Mouse (Mus musculus): ENCODE measurements around the gene Plekha3.

Gene Plekha3

DNA sequence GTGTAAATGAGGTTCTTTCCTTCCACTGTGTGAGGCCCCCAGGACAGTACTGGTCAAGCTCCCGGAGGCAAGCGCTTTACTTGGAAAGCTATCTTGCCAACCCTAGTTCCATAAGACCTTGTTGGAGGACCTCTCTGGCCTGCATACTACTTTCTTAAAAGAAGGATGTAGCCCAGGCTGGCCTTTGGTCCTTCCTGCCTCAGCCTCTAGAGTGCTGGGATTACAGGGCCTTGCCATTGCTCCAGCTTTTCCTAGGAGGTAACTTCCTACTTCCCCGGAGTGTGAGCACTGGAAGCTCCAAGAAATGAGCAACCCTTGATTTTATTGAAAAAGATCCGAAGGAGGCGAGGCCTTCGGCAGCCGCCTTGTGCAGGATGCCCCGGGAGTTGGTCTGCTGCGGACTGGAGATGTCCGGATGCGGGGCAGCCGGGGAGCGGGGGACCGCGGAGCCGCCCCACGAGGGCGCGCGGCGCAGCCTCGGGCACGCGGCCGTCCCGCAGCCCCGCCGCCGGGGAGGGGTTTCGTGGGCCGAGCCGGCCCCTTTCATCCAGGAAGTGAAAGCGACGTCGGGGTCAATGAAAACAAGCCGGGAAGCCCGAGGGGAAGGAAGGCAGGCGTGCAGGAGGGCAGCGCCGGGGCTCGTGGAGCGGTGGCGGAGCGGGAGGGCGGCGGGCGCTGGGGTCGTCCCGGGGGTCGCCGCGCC, at the start of gene Plekha3:
Gene Plekha3 (plus strand): TSS at position 557 of the 703 bp plus-strand sequence.
- in situ Hi-C loops (cut with MboI), result no loop called here

DNA sequence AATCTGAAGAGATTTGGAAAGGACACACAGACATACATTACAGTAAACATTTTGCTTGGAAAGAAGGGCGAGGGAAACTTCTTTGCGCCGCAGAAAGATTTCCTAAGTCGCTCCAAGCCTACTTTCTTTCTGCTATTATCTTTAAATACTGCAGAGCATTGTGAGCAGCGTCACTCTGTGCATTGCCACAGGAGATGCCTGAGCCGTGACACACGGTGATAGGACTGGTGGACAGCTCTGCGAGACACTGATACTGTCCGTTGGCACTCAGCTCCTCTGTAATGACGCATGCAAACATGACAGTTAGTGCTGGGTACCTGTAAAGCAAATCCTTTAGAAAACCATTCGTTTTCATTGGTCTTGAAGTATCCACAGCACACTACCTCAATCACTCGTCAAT, 44.8 kb upstream of the Plekha3 start:
- in situ Hi-C loops (cut with MboI), result loop anchor here (25.0 kb wide), 1 partner anchor 268 kb away; the partner anchor contains the start of genes Cyct and Rbm45

DNA sequence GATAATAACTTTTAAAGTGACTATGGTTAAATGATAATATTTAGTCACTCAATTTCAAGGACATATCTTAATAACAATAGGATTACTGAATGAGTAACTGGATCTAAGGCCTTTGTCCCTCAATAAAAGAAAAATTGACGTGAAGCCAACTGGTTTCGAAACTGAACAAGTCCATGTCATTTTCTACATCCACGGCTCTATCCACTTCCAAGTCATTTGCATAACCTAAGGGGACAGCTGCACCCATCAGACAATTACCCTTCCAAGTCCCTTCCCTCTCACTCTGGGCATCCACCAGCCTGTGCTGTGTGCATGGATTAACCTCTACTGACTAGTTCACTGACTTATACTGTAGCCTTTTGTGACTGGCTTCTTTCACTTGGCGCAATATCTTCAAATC, 43.5 kb upstream of the Plekha3 start:
- in situ Hi-C loops (cut with MboI), result loop anchor here (25.0 kb wide), 1 partner anchor 269 kb away; the partner anchor contains the start of genes Cyct and Rbm45

DNA sequence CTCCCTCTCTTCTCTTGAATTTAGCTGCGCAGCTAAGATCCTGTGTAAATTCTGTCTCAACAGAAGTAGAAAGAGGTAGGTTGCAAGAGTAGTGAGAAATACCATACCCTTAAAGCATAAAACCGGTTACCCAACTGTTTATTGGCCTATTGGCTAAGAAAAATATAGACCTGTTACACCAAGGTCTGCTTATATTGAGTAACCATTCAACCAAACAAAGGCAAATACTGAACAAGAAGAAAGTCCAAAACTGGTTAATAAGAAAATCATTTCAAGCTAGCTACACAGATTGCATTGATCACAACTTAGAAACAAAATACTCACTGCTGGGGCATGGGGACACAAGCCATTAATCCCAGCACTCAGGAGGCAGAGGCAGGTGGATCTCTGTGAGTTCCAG, 35.4 kb upstream of the Plekha3 start:
- in situ Hi-C loops (cut with MboI), result loop anchor here (25.0 kb wide), 1 partner anchor 277 kb away; the partner anchor contains the start of genes Cyct and Rbm45

DNA sequence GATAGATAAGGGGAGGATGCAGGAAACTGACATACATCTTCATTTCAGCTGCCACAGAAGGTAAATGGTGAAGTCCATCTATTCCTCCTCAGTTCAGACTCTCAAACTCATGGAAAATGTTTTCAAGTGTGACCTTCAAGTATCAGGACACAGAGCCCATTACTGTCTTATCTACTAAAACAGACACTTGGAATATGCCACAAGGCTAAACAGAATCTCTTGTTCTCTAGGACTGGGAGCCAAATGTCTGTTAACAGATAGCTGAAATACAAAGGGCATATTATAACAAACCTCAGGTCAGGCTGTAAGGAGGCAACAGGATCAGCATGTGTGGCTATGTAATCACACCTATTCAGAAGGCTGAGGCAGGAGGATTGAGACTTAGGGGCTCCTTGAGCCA, 31.3 kb upstream of the Plekha3 start:
- in situ Hi-C loops (cut with MboI), result loop anchor here (25.0 kb wide), 1 partner anchor 282 kb away; the partner anchor contains the start of genes Cyct and Rbm45

DNA sequence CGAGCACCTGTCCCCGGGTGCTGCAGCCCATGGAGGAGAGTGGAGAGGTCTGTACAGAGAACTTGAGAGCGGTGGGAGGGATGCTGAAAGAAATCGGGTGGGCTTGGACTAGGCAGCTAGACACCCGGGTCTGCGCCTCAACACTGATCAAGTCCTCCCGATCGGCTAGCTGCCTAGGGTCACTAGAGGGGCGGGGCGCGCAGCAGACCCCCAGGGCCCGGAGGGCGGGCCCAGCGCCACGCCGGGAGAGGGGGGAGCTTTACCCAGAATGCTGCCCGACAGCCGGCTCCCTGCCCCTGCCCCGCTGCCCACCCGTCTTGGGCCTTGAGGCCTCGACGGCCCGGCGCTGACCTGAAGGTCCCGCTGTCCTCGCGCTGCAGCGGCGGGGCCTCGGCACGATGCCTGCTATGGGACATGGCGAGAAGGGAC, 27.6 kb upstream of the Plekha3 start:
- in situ Hi-C loops (cut with MboI), result loop anchor here (25.0 kb wide), 1 partner anchor 285 kb away; the partner anchor contains the start of genes Cyct and Rbm45

DNA sequence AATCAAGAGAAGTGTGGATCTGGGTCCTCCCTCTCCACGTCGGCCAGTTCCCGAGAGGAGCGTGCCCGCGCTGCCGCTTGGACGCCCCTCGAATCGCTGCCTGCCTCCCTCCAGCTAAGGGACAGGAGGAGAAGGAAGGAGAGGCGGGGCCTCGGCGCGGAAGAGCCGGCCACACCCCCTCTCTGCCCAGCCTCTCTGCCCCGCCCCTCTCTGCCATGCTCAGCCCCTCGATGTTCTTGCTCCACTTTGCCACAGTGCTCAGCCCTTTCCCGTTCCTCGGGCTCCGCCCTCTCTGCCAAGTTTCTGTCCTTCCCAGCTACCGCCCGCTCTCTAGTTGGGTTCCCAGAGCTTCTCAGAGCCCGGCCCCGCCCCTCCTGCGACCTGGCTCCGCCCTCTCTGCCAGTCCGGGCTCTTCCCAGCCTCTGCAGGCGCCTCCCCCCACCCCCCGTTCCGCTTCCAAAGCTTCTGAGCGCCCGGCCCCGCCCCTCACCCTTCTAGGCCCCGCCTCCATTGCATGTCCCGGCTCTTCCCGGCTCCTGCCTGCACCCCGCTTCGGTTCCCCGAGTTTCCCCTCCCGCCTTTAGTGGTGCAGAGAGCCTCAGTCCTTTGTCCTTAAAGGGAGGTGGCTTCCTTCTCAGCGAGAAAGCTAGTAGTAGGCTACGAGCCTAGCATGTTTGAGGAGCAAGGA, 27.1 kb upstream of the Plekha3 start, which contains the start of the genes Prkra and Pjvk:
Gene Prkra (minus strand): TSS at position 133 of the 688 bp plus-strand sequence.
Gene Pjvk (plus strand): TSS at position 594 of the 688 bp plus-strand sequence.
- in situ Hi-C loops (cut with MboI), result loop anchor here (25.0 kb wide), 1 partner anchor 286 kb away; the partner anchor contains the start of genes Cyct and Rbm45

DNA sequence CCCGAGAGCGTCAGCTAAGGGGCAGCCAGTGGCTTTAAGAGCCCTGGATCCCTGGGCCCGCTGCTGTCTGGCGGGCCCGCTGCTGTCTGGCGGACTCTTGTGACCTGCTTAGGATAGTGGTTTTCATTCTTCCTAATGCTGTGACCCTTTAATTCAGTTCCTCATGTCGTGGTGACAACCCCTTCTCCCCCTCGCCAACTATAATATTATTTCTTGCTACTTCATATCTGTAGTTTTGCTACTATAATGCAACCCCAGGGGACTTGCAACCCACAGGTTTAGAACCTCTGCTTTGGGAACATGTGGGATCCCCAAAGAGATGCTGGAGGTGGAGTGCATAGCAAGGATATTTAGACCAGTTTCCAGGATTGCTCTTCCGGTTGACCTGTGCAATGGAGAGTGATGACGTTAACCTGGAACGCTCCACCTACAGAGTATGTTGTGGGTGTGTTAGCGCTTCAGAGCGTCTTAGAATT, 26.4 kb upstream of the Plekha3 start:
- in situ Hi-C loops (cut with MboI), result loop anchor here (25.0 kb wide), 1 partner anchor 286 kb away; the partner anchor contains the start of genes Cyct and Rbm45

DNA sequence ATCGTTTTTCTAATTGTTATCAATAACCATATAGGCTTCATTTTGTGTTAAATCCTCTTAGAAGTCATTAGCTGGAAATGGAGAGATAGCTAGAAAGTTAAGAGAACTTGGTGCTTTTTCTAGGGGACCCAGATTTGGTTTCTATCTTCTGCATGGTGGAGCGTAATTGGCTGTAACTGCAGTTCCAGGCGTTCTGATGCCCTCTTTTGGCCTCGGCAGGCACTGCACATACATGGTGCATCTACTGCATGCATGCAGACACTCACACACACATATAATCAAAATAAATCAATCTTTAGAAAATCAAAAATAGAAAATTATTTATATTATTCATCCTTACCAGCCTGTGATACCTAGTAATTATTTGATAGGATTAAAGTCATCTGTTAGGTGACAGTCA, 22.0 kb upstream of the Plekha3 start:
- in situ Hi-C loops (cut with MboI), result no loop called here

DNA sequence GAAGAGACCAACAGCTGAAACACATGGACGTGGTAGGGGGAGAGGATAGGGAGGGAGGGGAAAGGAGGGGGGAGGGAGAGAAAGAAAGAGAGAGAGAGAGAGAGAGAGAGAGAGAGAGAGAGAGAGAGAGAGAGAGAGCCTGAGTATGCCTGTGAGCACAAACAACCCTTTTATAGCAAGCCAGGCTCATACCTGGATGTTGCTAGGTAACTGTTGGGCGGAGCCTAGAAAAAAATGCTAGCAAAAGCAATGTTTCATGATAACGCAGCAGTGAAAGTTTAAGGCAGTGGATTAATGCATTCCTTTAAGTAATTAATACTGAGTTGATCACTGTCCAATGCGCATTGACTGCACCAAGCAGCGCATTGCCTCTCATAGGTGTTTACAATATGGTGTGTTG, 20.4 kb upstream of the Plekha3 start:
- in situ Hi-C loops (cut with MboI), result no loop called here

DNA sequence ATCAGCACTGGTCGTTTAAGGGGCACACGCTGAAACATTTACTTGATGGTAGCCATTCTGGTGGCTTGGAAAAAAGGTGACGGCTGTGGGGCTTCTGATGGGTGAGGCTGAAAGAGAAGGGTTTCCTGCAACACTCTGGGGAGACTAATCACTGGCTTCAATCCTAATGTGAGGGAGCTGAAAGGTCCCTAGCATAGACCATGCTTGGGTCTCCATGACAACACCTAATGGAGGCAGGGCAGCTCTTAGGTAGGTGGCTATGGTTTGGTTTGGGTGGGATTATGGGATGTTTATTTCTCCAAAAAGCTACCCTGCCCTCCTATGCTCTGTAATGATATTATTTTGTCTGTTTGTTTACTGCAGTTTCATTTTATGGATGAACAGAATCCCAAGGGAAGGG, 19.6 kb upstream of the Plekha3 start:
- in situ Hi-C loops (cut with MboI), result no loop called here

DNA sequence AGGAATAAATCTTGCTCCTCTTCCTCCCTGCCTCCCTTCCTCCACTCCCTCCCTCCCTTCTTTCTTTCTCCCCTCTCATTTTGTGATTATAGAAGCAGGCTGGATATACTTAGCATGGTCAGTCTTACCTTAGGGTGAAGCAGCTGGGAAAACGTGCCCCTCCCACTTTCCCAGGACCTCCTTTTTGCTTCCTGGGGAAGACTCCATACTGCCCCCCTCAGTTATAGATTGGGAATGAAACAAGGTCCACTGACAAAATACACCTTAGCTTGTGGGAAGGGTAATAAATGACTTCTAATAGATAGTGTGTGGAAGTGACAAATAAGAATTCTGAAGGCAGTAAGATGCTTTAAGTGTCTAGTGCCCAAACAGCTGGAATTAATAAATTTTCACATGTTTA, 19.1 kb upstream of the Plekha3 start:
- in situ Hi-C loops (cut with MboI), result no loop called here

DNA sequence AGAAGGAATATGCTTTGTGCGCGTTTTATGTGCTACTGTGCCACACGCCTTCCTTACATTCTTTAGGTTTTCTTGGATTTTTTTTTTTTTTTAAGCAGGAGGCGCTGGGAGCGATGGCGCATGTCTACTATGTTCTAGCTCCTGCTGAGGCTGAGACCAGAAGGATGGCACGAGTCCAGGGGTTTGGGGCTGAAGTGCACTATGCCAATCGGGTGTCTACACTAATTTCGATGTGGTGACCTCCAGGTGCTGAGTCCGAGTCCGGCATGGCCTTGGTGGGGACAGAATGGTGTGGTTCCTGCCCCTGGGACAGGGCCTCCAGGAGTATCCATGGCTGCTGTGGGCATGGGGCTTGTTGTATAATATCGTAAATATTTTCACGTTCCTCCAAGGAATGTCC, 16.5 kb upstream of the Plekha3 start:
- in situ Hi-C loops (cut with MboI), result no loop called here

DNA sequence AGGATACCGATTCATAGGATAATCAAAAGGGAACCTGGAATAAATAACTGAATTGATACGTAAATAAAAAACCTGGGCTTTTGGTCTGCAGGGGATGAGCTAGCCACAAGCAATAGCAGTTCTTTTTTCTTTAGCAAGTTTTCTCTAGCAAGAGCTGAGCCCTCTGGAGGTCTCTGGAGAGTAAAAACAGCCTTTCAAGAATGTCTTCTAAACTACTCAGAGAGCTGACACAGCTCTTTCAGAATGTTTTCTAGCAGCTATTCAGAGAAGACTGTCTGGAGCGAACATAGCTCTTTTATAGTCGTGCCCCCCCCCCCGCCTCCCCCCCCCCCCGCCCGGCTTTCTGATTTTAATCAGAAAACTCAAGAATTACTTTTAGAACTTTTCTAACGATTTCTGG, 15.7 kb upstream of the Plekha3 start:
- in situ Hi-C loops (cut with MboI), result no loop called here

DNA sequence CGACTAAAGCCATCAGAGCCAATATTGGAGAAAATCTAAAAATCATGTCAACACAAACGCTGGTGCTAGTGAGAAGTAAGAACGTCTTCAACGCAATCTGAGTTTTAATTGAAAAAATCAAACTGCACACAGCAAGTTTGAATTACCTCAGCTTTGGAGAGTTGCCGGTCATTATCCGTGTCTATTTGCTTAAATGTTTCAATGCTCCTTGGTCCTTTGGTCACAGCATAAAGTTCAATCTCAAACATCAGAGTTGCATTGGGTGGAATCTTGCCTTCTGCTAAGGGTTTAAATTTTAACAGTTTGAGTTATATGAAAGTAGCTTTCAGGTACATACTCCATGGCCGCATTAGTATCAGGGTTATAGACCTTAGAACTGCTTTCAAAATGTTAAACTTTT, 9.6 kb upstream of the Plekha3 start:
- in situ Hi-C loops (cut with MboI), result no loop called here

DNA sequence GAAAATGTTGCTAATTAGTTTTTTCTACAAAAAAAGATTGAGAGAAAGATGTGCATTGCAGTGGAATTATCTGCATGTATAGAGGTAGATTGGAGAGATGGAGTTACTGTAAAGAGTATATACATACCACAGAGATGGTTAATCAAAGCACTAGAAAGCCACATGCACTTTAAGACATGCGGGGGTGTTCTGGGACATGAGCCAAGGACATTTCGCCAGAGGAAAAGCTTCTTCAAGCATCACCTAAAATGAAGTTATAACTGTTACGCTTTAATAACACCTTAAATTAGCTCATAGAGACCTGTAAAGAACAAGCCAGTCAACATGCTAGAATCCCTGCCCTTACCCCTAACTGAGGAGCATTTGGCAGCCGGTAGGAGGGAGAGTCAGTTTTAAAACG, 7.9 kb upstream of the Plekha3 start:
- in situ Hi-C loops (cut with MboI), result no loop called here

DNA sequence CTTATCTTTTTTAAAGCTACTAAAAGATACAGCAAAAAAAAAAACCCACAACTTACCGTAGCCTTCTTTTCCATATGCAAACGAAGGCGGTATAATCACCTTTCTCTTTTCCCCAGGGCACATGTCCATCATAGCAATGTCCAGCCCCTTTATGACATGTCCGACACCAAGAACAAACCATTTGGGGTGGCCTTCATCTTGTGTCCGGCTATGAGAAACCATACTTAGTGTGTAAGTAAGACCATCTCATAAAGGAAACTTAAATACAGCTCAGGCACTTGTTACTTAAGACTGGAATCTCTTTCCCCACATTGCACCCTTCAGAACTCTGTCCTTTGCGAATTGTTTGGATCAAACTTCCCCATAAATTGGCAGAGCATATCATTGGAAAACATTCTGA, 3.4 kb upstream of the Plekha3 start:
- in situ Hi-C loops (cut with MboI), result no loop called here

DNA sequence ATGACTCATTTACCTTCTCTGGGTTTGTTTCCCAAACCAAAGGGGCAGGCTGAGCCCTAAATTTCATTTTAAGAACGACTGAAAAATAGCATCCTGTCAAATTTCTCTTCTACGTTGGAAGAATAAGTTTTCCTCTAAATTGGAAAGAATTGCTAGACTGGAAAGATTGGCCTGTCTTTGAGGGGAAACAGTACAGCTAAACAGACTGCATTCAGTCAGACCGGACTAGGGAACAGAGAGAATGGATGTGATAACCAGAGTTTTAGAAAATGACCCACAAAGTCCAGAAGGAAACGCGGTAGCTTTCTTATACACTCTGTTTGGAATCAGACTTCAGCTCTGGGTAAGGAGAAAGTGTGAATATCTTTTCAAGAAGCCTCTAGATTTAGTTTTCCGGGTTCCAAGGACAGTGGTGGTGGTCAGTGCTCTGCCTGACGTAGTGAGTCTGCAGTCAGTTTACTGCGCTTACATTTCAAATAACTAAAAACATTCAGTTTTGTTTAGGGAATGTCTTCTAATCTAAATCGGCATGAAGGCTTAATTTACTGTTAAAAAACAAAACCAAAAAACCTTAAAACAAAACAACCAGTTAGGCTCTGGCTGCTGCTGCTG, 2.8 kb upstream of the Plekha3 start:
- in situ Hi-C loops (cut with MboI), result no loop called here

DNA sequence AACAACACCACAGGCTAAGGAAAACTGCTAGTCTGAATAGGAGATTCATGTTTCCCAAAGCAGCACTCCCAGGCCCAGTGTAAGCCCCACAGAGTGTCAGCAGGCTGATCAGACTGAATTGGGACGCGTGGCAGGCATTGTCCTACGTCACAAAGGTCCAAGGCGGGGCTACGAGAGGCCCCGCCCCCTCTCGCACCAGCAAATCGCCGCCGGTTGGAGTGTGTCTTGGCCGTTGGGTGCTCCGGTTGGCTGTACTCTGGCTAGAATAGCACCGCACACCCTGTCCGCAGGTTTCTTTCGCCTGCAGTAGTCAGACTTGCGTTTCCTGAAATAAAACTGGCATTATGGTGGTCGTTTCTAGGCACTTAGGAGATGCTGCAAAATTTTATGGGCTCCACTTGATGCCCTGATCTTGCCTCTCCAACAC, 2.1 kb upstream of the Plekha3 start, which contains the start of gene Fkbp7:
Gene Fkbp7 (minus strand): TSS at position 151 of the 427 bp plus-strand sequence.
- in situ Hi-C loops (cut with MboI), result no loop called here

DNA sequence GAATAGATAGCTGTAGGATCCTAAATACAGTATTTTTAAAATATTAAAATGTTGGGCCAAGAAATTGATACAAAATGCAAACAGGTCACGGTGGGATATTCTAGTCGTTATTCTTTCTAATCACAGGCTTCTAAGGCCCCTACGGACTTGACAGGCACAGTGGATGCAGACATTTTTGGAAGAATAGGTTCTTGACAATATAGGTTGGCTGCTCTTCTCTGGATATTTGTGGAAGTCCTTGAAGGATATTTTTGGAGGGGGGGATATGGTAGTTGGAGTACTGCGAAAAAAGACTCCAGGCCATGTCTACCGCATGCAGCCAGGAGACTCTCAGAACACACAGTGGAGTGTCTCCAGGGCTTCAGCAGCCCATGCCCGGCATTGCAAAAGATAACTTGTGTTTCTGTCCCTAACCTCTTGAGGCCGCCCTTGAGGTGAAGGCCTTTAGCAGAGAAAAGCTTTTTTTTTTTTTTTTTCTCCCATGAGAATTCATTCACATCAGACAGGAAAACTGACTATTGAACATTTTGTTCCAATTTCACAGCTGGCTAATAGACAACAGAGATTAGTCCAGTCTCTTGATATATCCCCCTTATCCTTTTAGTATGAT, 1.5 kb upstream of the Plekha3 start:
- in situ Hi-C loops (cut with MboI), result no loop called here

DNA sequence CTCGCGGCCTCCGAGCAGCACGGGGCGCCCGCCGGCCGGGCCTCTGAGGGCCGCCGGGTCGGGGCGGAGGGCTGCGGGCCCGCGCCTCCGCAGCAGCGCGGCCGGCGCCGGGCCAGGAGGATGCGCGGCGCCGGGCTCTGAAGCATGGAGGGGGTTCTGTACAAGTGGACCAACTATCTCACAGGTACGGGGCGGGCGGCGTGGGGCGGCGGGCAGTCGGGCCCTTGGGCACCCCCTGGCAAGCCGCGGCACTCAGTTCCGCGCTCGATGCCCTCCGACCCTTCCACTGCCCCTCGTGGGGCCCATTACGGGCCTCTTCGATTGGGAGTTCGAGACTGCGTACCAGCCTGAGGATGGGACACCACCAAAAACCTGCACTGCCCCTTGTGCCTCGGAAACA, 370 bp downstream of the Plekha3 start:
- in situ Hi-C loops (cut with MboI), result no loop called here

DNA sequence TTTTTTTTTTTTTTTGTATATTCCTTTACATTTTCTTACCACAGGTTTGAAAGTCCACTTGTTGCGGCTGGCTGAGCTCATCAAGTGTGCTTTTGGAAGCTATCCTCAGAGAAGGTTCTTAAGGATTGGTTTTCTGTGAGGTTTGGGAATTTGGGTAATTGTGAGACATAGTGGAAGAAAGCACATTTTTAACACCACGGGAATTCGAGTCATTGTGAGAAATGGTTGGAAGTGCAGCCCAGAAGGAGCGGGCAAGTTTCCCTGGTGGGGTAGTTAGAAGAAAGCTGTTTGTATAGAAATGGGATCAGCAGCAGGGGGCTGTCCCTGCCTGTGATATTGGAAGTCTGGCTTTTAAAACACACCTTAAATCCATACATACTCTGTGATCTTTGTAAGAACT, 868 bp downstream of the Plekha3 start:
- in situ Hi-C loops (cut with MboI), result no loop called here

All from mature B cell (primary cell).